Mouse (Mus musculus): ENCODE data around the gene Tet2. TPM values are rescaled to one million over a fixed set of nuclear protein-coding genes. Genes with fewer than 3 reads are reported as not detected.

Tet2 gene
- polyA plus RNA-seq, 1 experiment from 2014 or later, result 28.3 TPM

DNA sequence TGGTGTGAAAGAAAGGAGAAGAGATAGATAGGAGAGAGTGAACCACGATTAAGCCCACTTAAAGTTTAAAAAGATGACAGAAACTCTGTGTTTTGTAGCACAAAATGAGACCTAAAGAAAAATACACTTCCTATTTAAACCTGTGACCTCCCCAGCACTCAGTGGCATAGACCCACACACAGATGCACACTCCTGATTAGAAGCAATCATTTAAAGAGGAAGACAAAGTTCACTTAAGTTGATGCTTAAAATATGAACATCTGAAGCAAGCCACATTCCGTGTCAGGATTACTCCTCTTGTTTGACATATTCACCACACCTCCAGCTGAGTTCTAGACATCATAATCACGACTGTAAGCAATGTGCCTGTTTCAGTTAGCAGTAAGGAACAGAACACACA, 14.3 kb downstream of the Tet2 start:
- Histone ChIP-seq H3K27me3 (no peaks in the 10 kb centered on the region), H3K4me2 (replicated peaks) (no peak overlapping the region), H3K9ac (no peak overlapping the region), H3K9me3 (replicated peaks) (no peaks in the 10 kb centered on the region), H3K4me1 (peaks cover 8% of the 10 kb centered on the region), H3K36me3 (no peaks in the 10 kb centered on the region), H3K27ac (no peak overlapping the region), H3K4me3 (no peak overlapping the region)
- WGBS, result 75% methylated on average over 3 of the region's 3 CpGs
- no peak for ATAC-seq (ENCODE audit: low FRiP score)

DNA sequence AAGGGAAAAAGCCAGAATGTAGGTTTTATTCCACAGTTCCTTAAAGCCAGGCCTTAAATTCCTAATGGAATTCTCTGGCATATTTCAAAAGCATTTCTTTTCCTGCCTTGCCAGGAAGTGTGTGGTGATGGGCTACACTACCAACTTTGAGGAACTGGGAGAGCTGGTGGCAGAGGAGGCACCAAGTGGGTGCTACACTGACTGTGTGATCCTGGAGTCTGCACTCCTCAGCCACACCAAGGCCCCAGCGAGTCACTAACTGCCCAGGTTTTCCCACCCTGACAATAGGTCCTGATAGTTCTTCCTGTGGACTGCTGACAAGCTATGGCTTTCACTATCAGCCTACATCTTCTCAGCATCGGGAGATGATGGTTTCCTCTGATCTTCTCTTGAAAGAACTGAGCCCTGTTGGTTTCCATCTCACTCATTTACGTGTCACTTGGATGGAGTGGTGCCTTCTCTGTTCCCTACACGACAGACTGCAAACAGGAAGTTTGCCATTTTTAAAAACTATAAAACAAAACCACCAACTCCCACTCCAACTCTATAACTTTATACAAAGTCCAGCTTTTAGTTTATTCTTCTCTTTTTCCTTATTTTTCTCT, 18.7 kb downstream of the Tet2 start:
- H3K9me3 ChIP-seq (replicated peaks), result no peaks in the 10 kb centered on the region
- no peak overlapping the region for H3K9ac ChIP-seq
- no peak overlapping the region for H3K4me2 ChIP-seq (replicated peaks)
- 92% methylated on average over 4 of the region's 4 CpGs for WGBS
- no peaks in the 10 kb centered on the region; the same call in 1 of the 2 replicates for H3K36me3 ChIP-seq
- H3K27ac ChIP-seq, result no peak overlapping the region
- H3K27me3 ChIP-seq, result no peaks in the 10 kb centered on the region
- H3K4me1 ChIP-seq, result no peaks in the 10 kb centered on the region
- H3K4me3 ChIP-seq, result no peak overlapping the region
- ATAC-seq (ENCODE audit: low FRiP score), result no peak

DNA sequence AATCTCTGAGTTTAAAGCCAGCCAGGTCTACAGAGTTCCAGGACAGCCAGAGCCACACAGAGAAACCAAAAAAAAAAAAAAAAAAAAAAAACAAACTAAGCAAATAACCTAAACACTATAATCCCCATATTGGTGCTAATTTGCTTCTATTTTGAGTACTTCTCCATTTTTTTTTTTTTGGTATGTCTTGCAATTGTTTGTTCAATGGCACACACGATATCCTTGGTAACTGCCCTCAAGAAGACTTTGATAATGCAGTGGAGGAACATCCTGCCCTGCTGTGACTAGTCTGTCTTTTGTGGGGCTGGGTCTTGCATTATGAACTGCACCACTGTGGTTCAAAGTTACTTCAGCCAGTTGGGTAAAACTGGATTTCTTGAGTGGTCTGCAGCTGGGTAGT, 19.4 kb downstream of the Tet2 start:
- H3K4me3 ChIP-seq, result no peak overlapping the region
- no peak for ATAC-seq (ENCODE audit: low FRiP score)
- H3K27me3 ChIP-seq, result no peaks in the 10 kb centered on the region
- 83% methylated on average over 1 of the region's 1 CpGs for WGBS
- H3K36me3 ChIP-seq, result no peaks in the 10 kb centered on the region; the same call in 1 of the 2 replicates
- H3K9me3 ChIP-seq (replicated peaks), result no peaks in the 10 kb centered on the region
- no peaks in the 10 kb centered on the region for H3K4me1 ChIP-seq
- no peak overlapping the region for H3K4me2 ChIP-seq (replicated peaks)
- H3K9ac ChIP-seq, result no peak overlapping the region
- no peak overlapping the region for H3K27ac ChIP-seq

DNA sequence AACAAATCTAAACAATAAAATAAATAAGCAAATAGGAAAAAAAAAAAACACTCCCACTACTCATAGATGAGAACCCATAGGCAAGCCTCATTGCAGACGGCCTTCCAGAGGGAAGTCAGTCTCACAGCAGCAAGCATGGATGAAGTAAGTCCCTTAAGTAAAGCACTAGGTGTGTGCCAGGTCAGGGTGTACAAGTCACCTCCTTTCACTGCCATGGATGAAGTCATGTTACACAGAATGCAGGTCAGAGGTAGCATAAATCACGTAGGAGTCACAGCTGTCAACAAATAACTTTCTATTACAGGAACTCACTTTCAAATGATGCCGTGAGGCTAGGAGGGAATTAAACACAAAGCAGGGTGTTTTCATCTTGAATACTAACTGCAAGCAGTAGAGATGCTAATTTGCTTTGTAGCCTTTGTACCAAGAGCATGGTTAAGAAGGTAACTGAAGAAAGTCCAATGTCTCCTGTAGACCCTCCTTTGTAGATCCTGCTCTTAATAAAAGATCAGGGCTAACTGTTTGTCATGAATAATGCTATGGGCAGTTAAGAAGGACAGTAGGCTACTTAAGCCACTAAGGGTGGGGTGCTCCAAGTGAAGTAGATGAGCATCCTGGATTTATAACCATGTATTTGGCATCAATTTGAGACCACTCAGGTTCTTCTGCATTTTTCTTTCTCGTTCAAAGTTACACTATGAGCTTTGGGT, 20.4 kb downstream of the Tet2 start:
- 87% methylated on average over 4 of the region's 4 CpGs for WGBS

DNA sequence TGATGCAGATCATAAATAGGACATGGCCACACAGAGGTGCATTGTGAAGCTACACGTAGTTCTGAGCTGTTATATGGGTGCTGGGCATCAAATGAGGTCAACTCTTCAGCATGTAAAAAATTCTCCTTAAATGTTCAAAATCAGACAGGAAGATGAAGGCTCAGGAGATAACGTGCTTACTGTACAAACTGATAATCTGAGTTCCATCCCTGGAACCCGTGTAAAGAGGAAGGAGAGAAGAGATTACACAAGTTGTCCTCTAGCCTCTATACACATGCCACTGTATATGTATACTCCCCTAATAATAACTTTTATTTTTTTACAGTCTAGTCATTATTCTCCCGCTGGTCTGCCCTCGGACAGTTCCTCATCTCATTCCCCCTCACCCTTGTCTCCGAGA, 21.7 kb downstream of the Tet2 start:
- H3K4me2 ChIP-seq (replicated peaks), result no peak overlapping the region
- H3K9ac ChIP-seq, result no peak overlapping the region
- H3K9me3 ChIP-seq (replicated peaks), result no peaks in the 10 kb centered on the region
- H3K4me1 ChIP-seq, result no peaks in the 10 kb centered on the region
- H3K36me3 ChIP-seq, result no peaks in the 10 kb centered on the region; the same call in 1 of the 2 replicates
- 92% methylated on average over 6 of the region's 6 CpGs for WGBS
- no peak for ATAC-seq (ENCODE audit: low FRiP score)
- no peak overlapping the region for H3K4me3 ChIP-seq
- H3K27me3 ChIP-seq, result no peaks in the 10 kb centered on the region
- no peak overlapping the region for H3K27ac ChIP-seq

More for the DNA sequence above, 20.4 kb downstream of the Tet2 start:
- Histone ChIP-seq H3K9ac (no peak overlapping the region), H3K9me3 (replicated peaks) (no peaks in the 10 kb centered on the region), H3K4me2 (replicated peaks) (no peak overlapping the region), H3K27ac (no peak overlapping the region), H3K4me1 (no peaks in the 10 kb centered on the region), H3K4me3 (no peak overlapping the region), H3K36me3 (no peaks in the 10 kb centered on the region; the same call in 1 of the 2 replicates), H3K27me3 (no peaks in the 10 kb centered on the region)
- no peak for ATAC-seq (ENCODE audit: low FRiP score)

DNA sequence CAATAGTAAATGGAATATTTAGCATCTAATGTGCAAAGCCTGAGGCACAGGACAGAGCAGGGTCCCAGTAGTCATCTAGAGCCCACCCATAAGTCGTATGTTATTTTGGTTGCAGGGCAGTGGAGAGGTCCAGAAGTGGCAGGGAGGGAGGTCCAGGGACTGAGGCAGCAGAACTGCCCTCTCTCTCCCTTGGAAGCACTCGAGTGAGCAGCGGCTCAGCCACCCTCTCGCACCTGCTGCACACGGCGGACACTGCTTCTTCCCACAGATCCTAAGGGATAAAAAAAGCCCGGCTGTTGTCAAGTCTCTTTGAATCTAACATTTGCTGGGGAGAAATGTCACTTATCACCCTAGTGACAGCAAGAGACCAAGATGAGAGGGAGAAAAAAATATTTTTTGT, 22.6 kb downstream of the Tet2 start:
- Histone ChIP-seq H3K9me3 (replicated peaks) (no peaks in the 10 kb centered on the region), H3K27me3 (no peaks in the 10 kb centered on the region), H3K4me3 (no peak overlapping the region), H3K4me2 (replicated peaks) (no peak overlapping the region), H3K36me3 (no peaks in the 10 kb centered on the region; the same call in 1 of the 2 replicates), H3K9ac (no peak overlapping the region), H3K27ac (no peak overlapping the region), H3K4me1 (no peaks in the 10 kb centered on the region)
- 72% methylated on average over 7 of the region's 7 CpGs for WGBS
- no peak for ATAC-seq (ENCODE audit: low FRiP score)

DNA sequence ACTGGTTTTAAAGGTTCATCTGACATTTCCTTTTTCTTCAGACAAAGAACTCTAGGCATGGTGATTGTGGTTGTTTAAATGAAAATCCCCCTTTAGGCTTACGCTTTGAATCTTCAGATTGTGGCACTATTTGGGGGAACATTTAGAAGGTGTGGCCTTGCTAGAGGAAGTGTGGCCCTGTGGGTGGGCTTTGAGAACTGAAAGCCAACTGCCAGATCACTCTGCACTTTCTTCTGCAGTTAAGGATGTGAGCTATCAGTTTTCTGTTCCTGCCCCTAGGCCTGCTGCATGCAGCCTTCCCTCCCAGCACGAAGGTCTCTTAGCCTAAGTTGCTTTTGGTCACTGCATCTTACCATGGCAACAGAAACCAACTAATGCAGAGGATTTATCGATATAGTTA, 26.1 kb downstream of the Tet2 start:
- Histone ChIP-seq H3K4me1 (no peaks in the 10 kb centered on the region), H3K9me3 (replicated peaks) (no peaks in the 10 kb centered on the region), H3K9ac (no peak overlapping the region), H3K36me3 (peaks cover 14% of the 10 kb centered on the region), H3K4me3 (no peak overlapping the region), H3K4me2 (replicated peaks) (no peak overlapping the region), H3K27me3 (no peaks in the 10 kb centered on the region), H3K27ac (no peak overlapping the region)
- ATAC-seq (ENCODE audit: low FRiP score), result no peak
- WGBS, result 83% methylated on average over 3 of the region's 3 CpGs

DNA sequence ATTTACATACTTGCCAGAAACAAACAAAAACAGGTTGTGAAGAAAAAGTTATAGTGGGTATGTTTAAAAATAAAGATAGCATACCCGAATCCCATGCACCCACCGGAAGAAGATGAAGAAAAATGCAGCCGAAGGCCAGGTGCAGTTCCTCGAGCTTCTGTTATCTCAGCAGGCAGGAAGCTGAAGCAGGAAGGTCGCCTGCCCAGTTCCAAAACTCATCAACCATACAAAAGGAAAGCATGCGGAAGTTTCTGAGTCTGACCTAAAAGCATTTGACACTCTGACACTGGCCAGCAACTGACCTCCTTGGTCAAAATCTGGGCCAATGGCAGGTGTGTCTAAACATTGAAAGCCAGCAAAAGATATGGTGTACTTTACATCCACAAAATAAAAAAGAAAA, 26.8 kb downstream of the Tet2 start:
- Histone ChIP-seq H3K27me3 (no peaks in the 10 kb centered on the region), H3K4me2 (replicated peaks) (no peak overlapping the region)
- no peak for ATAC-seq (ENCODE audit: low FRiP score)

DNA sequence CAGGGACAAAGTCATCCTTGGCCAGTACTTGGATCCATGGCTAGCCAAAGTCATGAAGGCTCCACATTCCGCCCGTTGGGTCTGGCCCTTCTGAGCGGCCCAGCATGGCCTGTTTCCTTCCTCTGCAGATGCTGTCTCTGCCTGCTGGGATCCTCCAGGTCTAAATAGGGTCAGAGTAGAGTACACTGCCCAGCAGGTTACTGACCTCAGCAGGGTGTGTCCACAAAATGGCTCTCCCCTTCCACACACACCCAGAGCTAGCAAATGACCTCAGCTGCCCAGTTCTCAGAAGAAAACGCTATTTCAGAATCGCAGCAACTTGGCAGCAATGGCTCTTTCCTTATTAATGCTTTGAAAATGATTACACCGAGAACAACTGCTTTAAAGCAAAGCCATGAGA, 27.5 kb downstream of the Tet2 start:
- no peak for ATAC-seq (ENCODE audit: low FRiP score)
- H3K36me3 ChIP-seq, result peaks cover 27% of the 10 kb centered on the region
- WGBS, result 87% methylated on average over 6 of the region's 6 CpGs

More for the DNA sequence above, 26.8 kb downstream of the Tet2 start:
- no peaks in the 10 kb centered on the region for H3K4me1 ChIP-seq
- peaks cover 21% of the 10 kb centered on the region for H3K36me3 ChIP-seq
- H3K9me3 ChIP-seq (replicated peaks), result no peaks in the 10 kb centered on the region
- H3K27ac ChIP-seq, result no peak overlapping the region
- H3K9ac ChIP-seq, result no peak overlapping the region
- H3K4me3 ChIP-seq, result no peak overlapping the region
- 89% methylated on average over 6 of the region's 6 CpGs for WGBS

DNA sequence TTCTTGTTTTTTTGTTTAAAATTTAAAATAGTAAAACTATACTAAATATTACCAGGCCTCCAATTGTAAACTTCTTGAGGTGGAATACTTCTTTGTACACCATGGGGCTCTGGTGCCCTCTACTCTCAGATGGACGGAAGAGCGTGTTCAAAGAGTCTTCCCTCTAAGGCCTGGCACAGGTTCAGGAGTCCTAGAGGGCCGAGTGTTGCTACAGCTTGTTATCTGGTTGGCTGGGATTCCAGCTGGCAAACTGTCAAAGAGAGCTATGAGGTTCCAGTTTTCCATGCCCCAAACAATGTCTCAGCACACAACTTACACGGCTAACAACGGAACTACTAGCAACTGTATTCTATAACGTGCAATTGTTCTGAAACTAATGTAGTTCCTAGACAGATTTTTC, 28.8 kb downstream of the Tet2 start:
- Histone ChIP-seq H3K27me3 (no peaks in the 10 kb centered on the region), H3K36me3 (peaks cover 38% of the 10 kb centered on the region), H3K4me2 (replicated peaks) (no peak overlapping the region), H3K9me3 (replicated peaks) (no peaks in the 10 kb centered on the region), H3K4me3 (no peak overlapping the region), H3K27ac (no peak overlapping the region), H3K4me1 (no peaks in the 10 kb centered on the region), H3K9ac (no peak overlapping the region)
- 83% methylated on average over 6 of the region's 6 CpGs for WGBS
- ATAC-seq (ENCODE audit: low FRiP score), result no peak

More for the DNA sequence above, 27.5 kb downstream of the Tet2 start:
- H3K4me1 ChIP-seq, result no peaks in the 10 kb centered on the region
- no peak overlapping the region for H3K4me3 ChIP-seq
- no peak overlapping the region for H3K4me2 ChIP-seq (replicated peaks)
- H3K9me3 ChIP-seq (replicated peaks), result no peaks in the 10 kb centered on the region
- H3K27ac ChIP-seq, result no peak overlapping the region
- H3K27me3 ChIP-seq, result no peaks in the 10 kb centered on the region
- H3K9ac ChIP-seq, result no peak overlapping the region

DNA sequence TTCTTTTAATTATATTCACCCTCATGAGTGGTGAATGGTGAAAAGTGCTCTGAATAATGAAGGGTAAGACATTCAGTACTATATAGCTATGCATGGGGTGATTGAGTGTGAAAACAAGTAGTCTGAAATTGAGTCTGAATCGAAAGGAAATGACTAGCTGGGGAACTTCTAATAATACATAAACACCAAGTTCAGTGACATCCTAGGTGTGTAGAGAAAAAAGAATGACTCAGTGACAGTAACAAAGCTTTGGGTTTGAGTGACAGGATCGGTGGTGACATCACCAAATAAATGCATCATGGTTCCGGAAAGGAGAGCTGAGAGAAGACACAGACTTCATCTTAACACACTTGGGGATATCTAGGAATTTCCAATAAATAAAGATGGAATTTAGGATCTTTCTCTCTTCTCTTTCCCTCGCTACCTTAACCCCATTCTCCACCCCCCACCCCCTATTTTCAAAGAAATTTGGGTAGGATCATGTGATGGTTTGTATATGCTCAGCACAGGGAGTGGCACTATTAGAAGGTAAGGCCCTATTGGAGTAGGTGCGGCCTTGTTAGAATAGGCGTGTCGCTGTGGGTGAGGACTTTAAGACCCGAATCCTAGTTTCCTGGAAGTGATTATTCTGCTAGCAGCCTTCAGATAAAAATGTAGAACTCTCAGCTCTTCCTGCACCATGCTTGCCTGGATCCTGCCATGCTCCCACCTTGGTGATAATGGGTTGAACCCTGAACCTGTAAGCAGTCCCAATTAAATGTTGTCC, 29.6 kb downstream of the Tet2 start:
- Histone ChIP-seq H3K9me3 (replicated peaks) (no peaks in the 10 kb centered on the region), H3K4me1 (no peaks in the 10 kb centered on the region), H3K4me3 (no peak overlapping the region), H3K4me2 (replicated peaks) (no peak overlapping the region), H3K36me3 (peaks cover 39% of the 10 kb centered on the region), H3K9ac (no peak overlapping the region), H3K27me3 (no peaks in the 10 kb centered on the region), H3K27ac (no peak overlapping the region)
- ATAC-seq (ENCODE audit: low FRiP score), result no peak
- WGBS, result 91% methylated on average over 8 of the region's 8 CpGs

DNA sequence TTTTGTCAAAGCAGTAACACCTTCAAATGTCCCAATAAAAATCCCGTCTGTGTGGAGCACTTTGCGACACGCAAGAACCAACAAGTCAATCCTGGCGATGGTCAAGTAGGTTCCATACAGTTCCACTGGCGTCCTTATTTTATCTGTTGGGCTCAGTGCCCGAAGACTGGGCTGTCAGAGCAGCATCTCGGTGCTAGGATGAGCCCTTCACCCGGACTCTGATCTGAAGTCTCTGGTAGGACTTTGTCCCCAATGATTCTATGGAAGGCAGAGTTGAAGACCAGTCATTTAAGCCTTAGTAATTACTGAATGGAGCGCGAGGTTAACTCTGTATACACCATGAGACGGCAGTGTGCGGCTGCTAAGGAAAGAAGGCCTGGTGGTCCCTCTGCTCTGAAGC, 30.6 kb downstream of the Tet2 start:
- no peaks in the 10 kb centered on the region for H3K9me3 ChIP-seq (replicated peaks)
- no peak for ATAC-seq (ENCODE audit: low FRiP score)
- no peak overlapping the region for H3K9ac ChIP-seq
- no peaks in the 10 kb centered on the region for H3K27me3 ChIP-seq
- H3K4me2 ChIP-seq (replicated peaks), result no peak overlapping the region
- WGBS, result 96% methylated on average over 12 of the region's 12 CpGs
- H3K36me3 ChIP-seq, result peaks cover 39% of the 10 kb centered on the region
- no peak overlapping the region for H3K27ac ChIP-seq
- no peak overlapping the region for H3K4me3 ChIP-seq
- H3K4me1 ChIP-seq, result no peaks in the 10 kb centered on the region
